Mouse (Mus musculus) MEL (cell line): ENCODE measurements around the gene Pnpla5. TPM values are rescaled to one million over a fixed set of nuclear protein-coding genes. Genes with fewer than 3 reads are reported as not detected.

ENCODE experiments used
- DNase-seq: peaks from one replicate; pipeline ENCODE4 v3.0.0; 2011; ENCODE audit warnings: low read depth, low spot score
- H3K27ac ChIP-seq: 2 replicates; pipeline ENCODE4 v1.5.1; 2012; ENCODE audit warnings: low read depth, mild to moderate bottlenecking, control low read depth, low read length, moderate library complexity; ENCODE audit not compliant: control insufficient read depth
- H3K27me3 ChIP-seq, 2 experiments: fragments of 150-350 bp in 1 of 2; sonication (generic) in 1 of 2; 2 replicates each; pipeline ENCODE4 v1.6.1; 2012; ENCODE audit warnings: low read length in 2 of 2, mild to moderate bottlenecking in 2 of 2, improper control_type of control experiment in 1 of 2, moderate library complexity in 1 of 2; ENCODE audit not compliant: insufficient read depth in 2 of 2, control insufficient read depth in 1 of 2
- H3K36me3 ChIP-seq, 2 experiments: 2 replicates each; pipeline ENCODE4 v1.6.1; 2012 to 2014; ENCODE audit warnings: low read length in 2 of 2, improper control_type of control experiment in 1 of 2, inconsistent platforms in 1 of 2, mild to moderate bottlenecking in 1 of 2; ENCODE audit not compliant: insufficient read depth in 2 of 2, control insufficient read depth in 1 of 2
- H3K4me1 ChIP-seq, 2 experiments: fragments of 150-350 bp in 1 of 2; sonication (generic) in 1 of 2; 2 replicates each; pipeline ENCODE4 v1.6.1; 2012; ENCODE audit warnings: low read length in 2 of 2, improper control_type of control experiment in 1 of 2, mild to moderate bottlenecking in 1 of 2; ENCODE audit not compliant: insufficient read depth in 2 of 2, control insufficient read depth in 1 of 2
- H3K4me3 ChIP-seq, 2 experiments: fragments of 150-350 bp in 1 of 2; sonication (generic) in 1 of 2; 2 replicates each; pipeline ENCODE4 v1.5.1; 2012; ENCODE audit warnings: low read depth in 2 of 2, low read length in 2 of 2, mild to moderate bottlenecking in 2 of 2, moderate library complexity in 2 of 2, control low read depth in 1 of 2, improper control_type of control experiment in 1 of 2; ENCODE audit not compliant: control insufficient read depth in 1 of 2, insufficient read depth in 1 of 2
- H3K79me2 ChIP-seq: 2 replicates; pipeline ENCODE4 v1.6.1; 2012; ENCODE audit warnings: mild to moderate bottlenecking, low read length, moderate library complexity; ENCODE audit not compliant: control insufficient read depth, poor library complexity, insufficient read depth
- H3K9ac ChIP-seq: 2 replicates; pipeline ENCODE4 v1.6.1; 2012; ENCODE audit warnings: low read depth, mild to moderate bottlenecking, control low read depth, low read length, moderate library complexity; ENCODE audit not compliant: control insufficient read depth, poor library complexity, severe bottlenecking
- H3K9me3 ChIP-seq: fragments of 150-350 bp; sonication (generic); replicated peaks from 2 replicates; pipeline ENCODE4 v1.6.1; 2012; ENCODE audit warnings: mild to moderate bottlenecking, low read length, improper control_type of control experiment, moderate library complexity; ENCODE audit not compliant: insufficient read depth
- BHLHE40 ChIP-seq: IDR thresholded peaks from 2 replicates; pipeline ENCODE4 v1.6.1; 2012; ENCODE audit warnings: low read depth, mild to moderate bottlenecking, inconsistent platforms, low read length, improper control_type of control experiment, borderline replicate concordance
- E2F4 ChIP-seq: IDR thresholded peaks from 2 replicates; pipeline ENCODE4 v1.6.1; 2011; ENCODE audit warnings: low read depth, low read length, improper control_type of control experiment, borderline replicate concordance
- ELF1 ChIP-seq: IDR thresholded peaks from 2 replicates; pipeline ENCODE4 v1.6.1; 2014; ENCODE audit warnings: low read depth, mild to moderate bottlenecking, inconsistent platforms, low read length, improper control_type of control experiment, moderate library complexity
- EP300 ChIP-seq, 2 experiments: IDR thresholded peaks; 2 replicates each; pipeline ENCODE4 v1.6.1; 2011; ENCODE audit warnings: improper control_type of control experiment in 2 of 2, low read length in 2 of 2, low read depth in 1 of 2, mild to moderate bottlenecking in 1 of 2
- ETS1 ChIP-seq: IDR thresholded peaks from 2 replicates; pipeline ENCODE4 v1.6.1; 2012; ENCODE audit warnings: low read depth, mild to moderate bottlenecking, inconsistent platforms, low read length, improper control_type of control experiment, moderate library complexity
- GABPA ChIP-seq: IDR thresholded peaks from 2 replicates; pipeline ENCODE4 v1.6.1; 2012; ENCODE audit warnings: low read depth, mild to moderate bottlenecking, inconsistent platforms, low read length, improper control_type of control experiment, moderate library complexity
- JUND ChIP-seq: IDR thresholded peaks from 2 replicates; pipeline ENCODE4 v1.6.1; 2011; ENCODE audit warnings: low read depth, mild to moderate bottlenecking, improper control_type of control experiment, low read length
- KAT2A ChIP-seq: conservative IDR thresholded peaks from 2 replicates; pipeline ENCODE4 v1.6.1; 2012; ENCODE audit warnings: low read depth, low read length, improper control_type of control experiment, inconsistent platforms
- MAFK ChIP-seq: IDR thresholded peaks from 2 replicates; pipeline ENCODE4 v1.6.1; 2011; ENCODE audit warnings: low read depth, mild to moderate bottlenecking, low read length, improper control_type of control experiment, borderline replicate concordance
- MXI1 ChIP-seq: IDR thresholded peaks from 2 replicates; pipeline ENCODE4 v1.6.1; 2011; ENCODE audit warnings: mild to moderate bottlenecking, low read depth, low read length, improper control_type of control experiment
- NRF1 ChIP-seq: IDR thresholded peaks from 2 replicates; pipeline ENCODE4 v1.6.1; 2014; ENCODE audit warnings: low read depth, mild to moderate bottlenecking, inconsistent platforms, low read length, improper control_type of control experiment, moderate library complexity; ENCODE audit not compliant: poor library complexity, insufficient read depth, severe bottlenecking
- RCOR1 ChIP-seq: IDR thresholded peaks from 2 replicates; pipeline ENCODE4 v1.6.1; 2012; ENCODE audit warnings: low read depth, mild to moderate bottlenecking, inconsistent platforms, low read length, improper control_type of control experiment
- SMC3 ChIP-seq: IDR thresholded peaks from 2 replicates; pipeline ENCODE4 v1.6.1; 2011; ENCODE audit warnings: low read depth, low read length, improper control_type of control experiment
- ZC3H11A ChIP-seq: IDR thresholded peaks from 2 replicates; pipeline ENCODE4 v1.6.1; 2012; ENCODE audit warnings: low read depth, mild to moderate bottlenecking, inconsistent platforms, low read length, improper control_type of control experiment
- ZKSCAN1 ChIP-seq: IDR thresholded peaks from 2 replicates; pipeline ENCODE4 v1.6.1; 2012; ENCODE audit warnings: low read depth, mild to moderate bottlenecking, inconsistent platforms, low read length, improper control_type of control experiment, moderate library complexity
- ZNF384 ChIP-seq: IDR thresholded peaks from 2 replicates; pipeline ENCODE4 v1.6.1; 2012; ENCODE audit warnings: low read depth, mild to moderate bottlenecking, inconsistent platforms, low read length, improper control_type of control experiment
- polyA plus RNA-seq, 2 experiments: library from polyadenylated mRNA; stranded (reverse) in 1 of 2; unstranded in 1 of 2; fragments of >175 nt in 1 of 2; fragments of >200 nt in 1 of 2; gene quantifications; 2 replicates each; pipeline versions ENCODE4 v1.2.1 to v1.2.4; 2012; ENCODE audit warnings: low replicate concordance in 2 of 2, low read depth in 1 of 2; ENCODE audit not compliant: insufficient read length in 2 of 2, insufficient read depth in 1 of 2, missing spikeins in 1 of 2
- total RNA-seq: library from RNA; depleted of rRNA; stranded (reverse); fragments of 300-350 nt; gene quantifications from 2 replicates; pipeline ENCODE4 v1.2.3, GENCODE M21; 2012

Pnpla5 gene
- total and polyA plus RNA-seq, 3 experiments, result not detected

- Histone ChIP-seq H3K9ac (no peak overlapping the region), H3K4me3 (no peak overlapping the region), H3K27me3 (no peaks in the 10 kb centered on the region), H3K9me3 (no peaks in the 10 kb centered on the region)
- no peak for DNase-seq
- TF ChIP-seq ZNF384 (no peak), NRF1 (no peak), SMC3 (no peak), MAFK (no peak), KAT2A (no peak), MXI1 (no peak), E2F4 (no peak), BHLHE40 (no peak)
- TF ChIP-seq, all 39 proteins: peak for 0
- Histone ChIP-seq H3K79me2 (no peaks in the 10 kb centered on the region), H3K27ac (no peak overlapping the region), H3K36me3 (no peaks in the 10 kb centered on the region), H3K4me1 (no peaks in the 10 kb centered on the region)
Measured at GRCm38 (mm10) chr15:84156158-84156557, 33.2 kb upstream of the Pnpla5 start.

- H3K4me3 ChIP-seq, result no peak overlapping the region
- H3K36me3 ChIP-seq, result no peaks in the 10 kb centered on the region
- no peaks in the 10 kb centered on the region for H3K27me3 ChIP-seq
- H3K27ac ChIP-seq, result no peak overlapping the region
- no peaks in the 10 kb centered on the region for H3K79me2 ChIP-seq
- no peaks in the 10 kb centered on the region for H3K9me3 ChIP-seq
- no peak for DNase-seq
- TF ChIP-seq E2F4 (no peak), RCOR1 (no peak), KAT2A (no peak), GABPA (no peak), MAFK (no peak), ZC3H11A (no peak), EP300 (IDR thresholded peaks at IDR 0.05; ENCODE audit: low read depth in 1 of 2, low read length in 2 of 2) (no peak), ETS1 (no peak), ELF1 (no peak), JUND (no peak), ZKSCAN1 (no peak)
- no peaks in the 10 kb centered on the region for H3K4me1 ChIP-seq
- no peak overlapping the region for H3K9ac ChIP-seq
Measured at GRCm38 (mm10) chr15:84140929-84141328, 18.0 kb upstream of the Pnpla5 start.
